Mouse (Mus musculus): Measurements from ENCODE around the gene Kcnq1.

DNA sequence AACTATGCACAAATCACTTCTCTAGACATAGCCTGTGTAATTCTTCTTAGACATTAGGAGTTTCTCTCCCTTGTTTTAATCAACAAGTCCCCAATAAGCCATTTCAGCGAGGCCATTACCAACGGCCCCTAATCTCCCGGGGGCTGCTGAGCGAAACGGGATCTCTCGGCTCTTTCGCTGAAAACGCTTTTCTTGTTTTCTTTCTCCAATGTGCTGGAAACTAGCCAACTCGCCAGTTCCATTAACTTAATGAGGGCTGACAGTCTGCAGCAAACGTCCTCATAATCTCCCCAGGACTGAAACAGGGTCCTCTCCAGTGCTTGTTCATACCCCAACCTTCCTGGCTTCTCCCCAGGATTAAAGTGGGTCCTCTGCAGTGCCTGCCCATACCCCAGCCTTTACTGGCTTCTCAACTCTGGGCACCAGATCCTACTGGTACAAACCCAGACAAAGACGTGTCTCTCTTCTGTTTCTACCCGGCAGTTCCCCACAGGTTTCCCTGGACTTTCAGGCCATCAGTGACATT lies 237.7 kb downstream of the Kcnq1 start:
- TF ChIP-seq MXI1 (IDR thresholded peaks at IDR 0.05; ENCODE audit: low read depth, low read length) (no peak), CTCF (IDR thresholded peaks at IDR 0.05 in 2 of 3, conservative IDR thresholded peaks at IDR 0.05 in 1 of 3; ENCODE audit: control insufficient read depth in 1 of 3, insufficient read depth in 1 of 3, low read depth in 2 of 3, low read length in 3 of 3, poor library complexity in 1 of 3, severe bottlenecking in 1 of 3) (no peak), GATA1 (IDR thresholded peaks at IDR 0.05; ENCODE audit: low read depth, low read length) (no peak), POLR2A (IDR thresholded peaks at IDR 0.05; ENCODE audit: control insufficient read depth in 1 of 2, insufficient read depth in 1 of 2, low read depth in 1 of 2, low read length in 2 of 2, poor library complexity in 1 of 2) (no peak), EP300 (IDR thresholded peaks at IDR 0.05; ENCODE audit: low read depth in 1 of 2, low read length in 2 of 2) (no peak), MAX (IDR thresholded peaks at IDR 0.05; ENCODE audit: low read length) (no peak), KAT2A (conservative IDR thresholded peaks at IDR 0.05; ENCODE audit: low read depth, low read length) (no peak), MAZ (IDR thresholded peaks at IDR 0.05; ENCODE audit: low read depth, low read length) (no peak), ETS1 (IDR thresholded peaks at IDR 0.05; ENCODE audit: low read depth, low read length) (no peak), UBTF (IDR thresholded peaks at IDR 0.05; ENCODE audit: borderline replicate concordance, insufficient read depth, low read depth, low read length) (no peak)

Measured in MEL (cell line).